Mouse (Mus musculus): ENCODE results near the gene Noto.
"Not testable (repeated sequence)": the region's sequence is repeated elsewhere in the genome, so short reads cannot be mapped to it uniquely, and the experiment has no call there.

Noto gene

DNA sequence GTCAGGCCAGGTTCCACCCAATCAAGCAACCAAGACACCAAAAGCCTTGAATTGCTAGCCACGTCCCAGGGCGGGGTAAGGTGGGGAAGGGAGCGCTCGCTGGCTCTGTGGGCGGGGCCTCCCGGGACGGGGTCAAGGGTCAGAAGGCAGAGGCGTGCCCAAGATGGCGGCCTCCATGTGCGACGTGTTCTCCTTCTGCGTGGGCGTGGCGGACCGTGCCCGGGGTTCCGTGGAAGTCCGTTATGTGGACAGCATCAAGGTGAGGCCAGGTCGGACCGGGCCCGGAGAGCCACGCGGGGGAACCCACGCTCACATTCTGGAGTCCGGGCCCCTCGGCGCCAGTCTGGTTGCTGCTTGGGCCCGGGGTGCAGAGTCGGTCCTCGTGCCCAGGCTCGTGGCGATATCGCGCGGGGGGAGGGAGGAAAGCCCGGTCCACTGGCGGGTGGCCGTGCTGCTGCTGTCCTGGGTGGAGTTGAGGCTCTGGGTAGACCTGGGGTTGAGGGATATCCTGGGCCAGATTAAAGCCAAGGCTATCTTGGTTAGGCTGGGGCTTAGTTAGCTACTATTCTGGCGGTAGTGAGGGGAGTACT lies 8.3 kb downstream of the Noto start, which contains the start of gene Smyd5:
Gene Smyd5, plus strand, starts transcription at position 148 of the 590 bp plus-strand sequence.
- DNase-seq = peak; percentile 69 to 80

DNA sequence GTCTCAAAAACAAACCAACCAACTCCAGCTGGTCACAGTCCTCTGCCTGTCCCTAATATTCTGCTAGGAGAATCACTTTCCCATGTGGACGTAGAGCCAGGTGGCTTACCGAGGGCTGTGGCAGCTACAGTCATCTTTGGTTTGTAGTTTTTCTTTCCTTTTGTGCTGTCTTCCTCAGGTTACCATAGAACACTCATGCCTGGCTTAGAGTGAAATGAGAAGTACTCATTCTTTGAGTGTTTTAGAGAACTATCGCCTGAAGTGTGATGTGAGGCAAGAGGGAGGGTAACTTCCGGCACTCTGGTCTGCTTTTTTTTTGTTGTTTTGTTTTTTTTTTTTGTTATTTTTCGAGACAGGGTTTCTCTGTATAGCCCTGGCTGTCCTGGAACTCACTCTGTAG lies 10.2 kb downstream of the Noto start:
- DNase-seq = no peak

DNA sequence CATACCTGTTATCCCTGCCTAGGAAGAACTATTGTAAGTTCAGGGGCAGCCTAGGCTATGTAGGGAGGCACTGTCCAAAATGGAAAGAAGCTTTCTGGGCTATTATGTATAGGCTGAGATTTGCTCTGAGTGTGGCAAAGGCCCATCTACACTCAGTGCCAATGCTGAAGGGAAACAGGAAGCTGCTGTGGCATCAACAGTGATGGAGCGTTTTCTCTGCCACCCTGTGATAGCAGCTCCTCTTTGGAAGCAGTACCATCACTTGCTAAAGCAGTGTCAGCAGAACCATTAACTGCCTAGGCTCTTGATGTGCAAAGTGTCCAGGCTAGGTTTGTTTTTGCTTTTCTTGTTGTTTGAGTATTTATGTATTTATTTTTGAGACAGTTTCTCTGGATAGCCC lies 12.5 kb downstream of the Noto start:
- DNase-seq = no peak

DNA sequence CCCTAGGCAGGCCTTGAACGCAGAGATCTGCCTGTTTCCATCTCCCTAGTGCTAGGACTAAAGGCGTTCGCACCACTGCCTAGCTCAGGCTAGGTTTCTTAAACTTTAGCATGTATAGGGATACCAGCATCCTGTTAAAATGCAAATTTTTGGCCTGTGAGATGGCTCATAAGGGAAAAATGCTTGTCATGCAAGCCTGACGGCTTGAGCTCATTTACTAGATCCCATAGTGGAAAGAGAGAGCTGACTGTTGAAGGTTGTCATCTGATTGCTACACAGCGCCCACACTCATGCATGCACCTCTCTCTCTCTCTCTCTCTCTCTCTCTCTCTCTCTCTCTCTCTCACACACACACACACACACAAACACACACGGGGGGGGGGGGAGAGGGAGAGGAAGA lies 12.9 kb downstream of the Noto start:
- DNase-seq = no peak

DNA sequence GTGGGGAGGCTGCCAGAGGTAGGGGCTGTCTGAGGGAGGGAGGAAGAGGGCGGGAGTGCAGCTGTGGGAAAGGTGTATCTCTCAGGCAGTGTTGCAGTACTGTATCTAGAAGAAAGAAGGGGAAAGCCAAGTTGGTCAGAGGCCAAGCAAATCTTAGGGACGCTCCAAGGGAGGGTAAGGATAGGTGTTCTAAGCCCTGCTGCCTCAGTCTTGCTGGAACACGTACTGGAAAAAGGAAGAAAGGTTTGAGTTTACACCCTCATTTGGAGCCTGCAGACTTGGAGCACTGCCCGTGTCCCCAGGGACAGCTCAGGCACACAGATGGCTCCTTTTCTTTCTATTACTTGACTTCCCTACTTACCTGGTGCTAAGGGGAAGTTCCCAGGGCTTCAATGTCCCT lies 17.5 kb downstream of the Noto start:
- DNase-seq = no peak

DNA sequence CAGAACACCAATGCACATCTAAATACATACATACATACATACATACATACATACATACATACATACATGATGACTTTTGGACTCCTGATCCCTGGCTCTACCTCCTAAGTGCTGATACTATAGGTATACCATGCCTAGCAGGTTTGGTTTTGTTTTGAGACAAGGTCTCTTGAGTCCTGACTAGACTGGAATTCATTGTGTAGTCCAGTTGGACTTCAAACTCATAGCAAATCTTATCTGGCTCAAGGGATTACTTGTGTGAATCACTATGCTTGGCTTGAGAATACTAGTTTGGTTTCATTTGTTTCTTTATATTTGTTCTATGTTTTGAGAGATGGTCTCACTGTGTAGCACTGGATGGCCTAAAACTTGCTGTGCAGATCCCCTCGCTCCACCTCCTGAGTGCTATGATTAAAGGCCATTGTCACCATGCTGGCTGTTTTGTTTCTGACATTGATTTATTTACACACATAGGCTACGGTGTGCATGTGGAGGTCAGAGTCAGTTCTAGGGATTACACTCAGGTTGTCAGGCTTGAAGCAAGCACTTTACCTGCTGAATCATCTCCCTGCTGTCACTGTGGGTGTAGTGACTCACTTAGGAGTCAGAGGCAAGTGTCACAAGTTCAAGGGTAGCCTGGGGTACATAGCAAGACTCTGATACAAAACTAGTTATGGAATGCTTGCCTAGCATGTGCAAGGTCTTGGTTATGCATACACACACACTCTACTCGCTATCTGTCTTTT lies 20.0 kb downstream of the Noto start:
- DNase-seq = no peak

DNA sequence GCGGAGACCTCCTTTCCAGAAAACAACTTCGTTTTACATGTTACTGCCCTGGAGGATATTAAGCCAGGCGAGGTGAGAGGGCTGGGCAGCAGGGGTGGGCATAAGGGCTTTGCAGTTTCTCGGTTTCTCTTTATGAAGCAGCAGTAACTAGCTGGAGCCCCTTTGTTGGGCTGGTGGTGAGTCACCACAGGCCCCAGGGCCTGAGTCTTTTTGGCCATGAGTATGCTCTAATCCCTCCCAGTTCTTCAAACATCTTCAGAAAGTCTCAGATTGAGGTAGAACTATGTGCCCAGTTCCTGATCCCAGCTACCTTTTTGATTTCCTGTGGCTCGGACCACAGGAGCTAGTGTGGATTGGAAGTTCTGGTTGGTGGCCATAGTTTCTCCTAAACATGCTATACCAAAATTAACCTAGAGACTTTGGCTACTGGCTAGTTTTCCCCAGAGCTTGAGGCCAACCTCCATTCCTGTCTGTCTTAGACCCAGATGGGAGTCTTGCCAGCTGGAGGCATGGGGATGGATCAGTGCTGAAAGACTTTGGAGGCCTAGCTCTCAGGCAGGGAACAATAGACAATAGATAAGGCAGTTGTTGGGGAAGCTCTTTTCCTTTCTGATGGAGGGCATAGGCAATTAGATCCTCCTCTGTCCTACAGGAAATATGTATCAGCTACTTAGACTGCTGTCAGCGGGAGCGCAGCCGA lies 20.7 kb downstream of the Noto start:
- no peak for DNase-seq

DNA sequence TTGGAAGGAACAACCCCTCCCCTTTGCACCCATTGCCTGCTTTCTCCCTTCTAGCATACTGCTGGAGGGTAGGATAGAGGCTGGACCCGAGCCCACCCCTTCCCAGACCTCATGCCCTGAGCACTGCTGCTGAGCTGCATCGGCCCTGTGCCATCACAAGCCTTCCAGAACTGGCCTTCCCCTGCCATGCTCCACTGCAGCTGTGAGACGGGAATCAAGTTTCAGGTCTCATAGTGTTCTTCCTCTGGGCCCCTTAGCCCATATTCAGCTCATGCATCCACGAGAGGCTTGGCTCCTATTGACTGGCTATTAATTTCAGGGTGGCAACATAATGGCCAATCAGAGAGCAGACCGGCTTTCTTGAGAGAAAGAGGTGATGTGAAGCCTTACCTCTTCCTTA lies 21.6 kb downstream of the Noto start:
- DNase-seq = no peak

DNA sequence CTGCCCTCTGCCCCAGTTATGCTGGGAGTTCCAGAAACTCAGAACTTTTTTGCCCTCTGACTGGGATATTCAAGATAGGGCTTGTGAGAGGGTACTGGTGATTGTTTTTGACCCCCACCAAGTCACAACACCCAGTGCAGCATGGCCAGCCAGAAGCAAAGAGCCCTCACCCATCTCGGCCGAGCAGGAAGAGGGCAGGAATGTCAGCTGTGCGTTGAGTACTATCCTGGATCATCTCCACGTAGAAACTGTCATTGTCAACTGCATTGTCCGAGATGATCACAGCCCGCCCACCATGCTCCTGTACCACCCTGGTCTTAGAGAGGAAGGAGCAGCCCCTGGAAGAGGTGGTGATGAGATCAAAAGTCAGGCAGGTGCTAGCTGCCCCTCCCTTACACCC lies 23.7 kb downstream of the Noto start:
- DNase-seq = no peak

DNA sequence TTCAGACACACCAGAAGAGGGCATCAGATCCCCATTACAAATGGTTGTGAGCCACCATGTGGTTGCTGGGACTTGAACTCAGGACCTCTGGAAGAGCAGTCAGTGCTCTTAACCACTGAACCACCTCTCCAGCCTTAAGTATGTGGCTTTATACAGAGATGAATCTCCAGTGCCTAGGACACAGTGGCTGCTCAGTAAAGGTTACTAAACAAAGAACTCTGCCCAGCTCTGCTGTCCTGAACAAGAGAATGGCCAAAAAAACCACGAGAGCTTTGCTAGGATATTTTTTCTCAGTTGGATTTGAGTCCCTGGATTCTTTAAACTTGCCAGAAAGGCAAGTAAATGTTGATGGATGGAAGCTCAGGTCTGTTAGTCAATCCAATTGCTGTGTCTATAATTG lies 26.5 kb downstream of the Noto start:
- not testable (repeated sequence) for DNase-seq

DNA sequence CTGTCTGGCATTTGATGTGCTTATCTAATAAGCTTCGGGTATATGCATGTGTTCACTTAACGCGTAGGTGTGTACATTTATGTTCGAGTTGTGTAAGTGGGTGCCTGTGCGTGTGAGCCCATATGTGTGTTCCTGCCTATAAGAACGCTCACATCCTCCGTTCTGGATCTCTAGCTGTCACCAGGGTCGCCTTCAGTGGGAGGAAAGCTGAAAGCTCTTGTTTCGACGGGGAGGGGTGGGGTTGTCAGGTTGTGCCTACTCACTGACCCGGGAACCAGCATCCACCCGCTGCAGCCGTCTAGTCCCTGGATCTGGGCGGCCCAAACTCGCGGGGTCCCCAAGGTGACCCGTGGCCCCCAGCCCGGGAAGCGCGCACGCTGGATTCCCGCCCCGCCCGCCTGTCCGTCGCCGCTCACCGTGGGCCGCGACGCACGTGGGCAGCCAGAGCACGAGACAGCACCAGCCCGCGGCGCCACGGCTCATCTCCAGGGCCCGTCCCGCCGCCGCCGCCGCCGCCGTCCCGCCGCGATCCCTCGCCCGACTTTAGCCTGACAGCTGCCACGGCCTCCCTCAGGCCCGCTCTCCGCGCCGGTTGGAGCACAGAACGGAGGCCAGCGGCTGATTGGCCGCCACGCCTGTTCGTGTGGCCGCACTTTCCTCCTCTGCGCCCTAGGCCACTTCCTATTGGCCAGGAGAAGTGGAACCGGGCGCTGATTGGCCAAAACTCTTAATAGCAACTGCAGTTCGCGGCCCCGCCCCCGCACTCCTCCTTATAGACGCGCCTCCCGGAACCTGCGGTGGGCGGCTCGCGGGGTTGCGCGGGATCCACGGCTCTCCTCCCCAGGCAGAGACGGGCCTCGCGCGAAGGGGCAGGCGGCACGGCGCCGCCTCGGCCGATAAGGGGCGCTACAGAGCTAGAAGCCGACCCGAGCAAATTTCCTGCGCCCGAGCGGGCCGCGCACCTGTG lies 27.3 kb downstream of the Noto start, which contains the start of gene Cct7:
Gene Cct7, plus strand, starts transcription at position 818 of the 967 bp plus-strand sequence.
- DNase-seq = peak; percentile 97 to 98

DNA sequence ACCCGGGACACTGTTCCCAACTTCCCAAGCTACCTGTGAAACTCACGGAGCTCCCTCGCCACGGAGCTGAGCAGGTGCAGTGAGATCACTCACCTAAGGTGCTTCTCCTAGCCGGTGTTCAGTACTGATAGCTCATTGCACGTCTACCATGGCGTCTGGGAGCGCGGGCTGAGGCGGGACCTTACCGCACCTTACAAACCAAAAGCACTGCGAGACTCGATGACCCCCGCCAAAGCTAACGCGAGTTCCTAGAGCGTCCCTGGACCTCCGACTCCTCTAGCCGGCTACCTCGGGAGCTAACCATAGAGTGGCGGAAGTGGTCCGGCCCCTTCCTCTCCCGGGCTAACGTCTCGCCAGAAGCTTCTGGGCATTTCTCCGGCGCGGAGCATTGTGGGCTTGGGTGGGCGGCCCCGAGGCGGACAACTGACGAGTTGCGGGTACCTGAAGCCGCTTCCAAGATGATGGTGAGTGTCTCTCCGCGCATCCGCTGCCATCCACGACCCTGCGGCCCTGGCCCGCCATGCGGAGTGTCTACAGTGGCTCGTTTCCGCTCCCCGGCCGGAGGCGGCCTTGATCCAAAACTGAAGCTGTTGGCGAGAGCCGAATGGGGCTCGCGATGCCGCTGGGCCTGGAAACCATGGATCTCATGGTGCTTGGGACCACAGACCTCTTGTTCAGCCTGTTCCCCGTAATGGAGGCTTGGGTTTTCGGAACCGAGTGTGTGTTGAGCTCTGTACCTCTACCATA lies 28.2 kb downstream of the Noto start, which contains the start of gene Pradc1:
Gene Pradc1, minus strand, starts transcription at position 307 of the 747 bp plus-strand sequence.
- peak; percentile 97 to 98 for DNase-seq

DNA sequence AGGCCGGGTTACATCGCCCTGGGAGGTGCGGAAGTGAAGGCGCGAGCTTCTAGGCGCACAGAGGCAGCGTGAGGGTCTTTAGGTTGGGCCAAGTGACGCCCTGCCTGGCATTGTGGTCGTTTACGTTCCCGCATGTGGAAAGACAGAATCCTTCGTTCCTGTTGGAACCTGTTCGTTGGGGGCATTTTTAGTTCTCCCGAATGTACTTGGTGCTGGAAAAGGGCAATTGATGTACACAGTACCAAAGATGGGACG lies 28.7 kb downstream of the Noto start:
- no peak for DNase-seq

DNA sequence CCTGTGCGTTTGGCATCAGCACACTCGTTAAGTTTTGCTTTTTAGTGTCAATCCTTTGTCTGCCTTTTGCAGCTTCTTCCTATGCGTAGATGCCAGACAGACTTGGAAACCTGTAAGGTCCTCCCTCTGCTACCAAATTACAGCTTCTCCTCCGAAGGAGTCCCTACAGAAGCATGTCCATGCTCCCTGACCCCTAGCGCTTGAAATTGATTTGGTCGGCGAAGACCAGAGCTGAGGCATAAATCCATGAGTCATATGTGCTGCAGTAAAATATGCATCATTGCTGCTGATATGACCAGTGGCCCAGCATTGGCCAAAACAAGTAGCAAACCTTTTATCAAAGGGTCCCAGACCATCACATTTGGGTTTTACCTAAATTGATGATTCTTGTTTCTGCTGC lies 29.1 kb downstream of the Noto start:
- no peak for DNase-seq

DNA sequence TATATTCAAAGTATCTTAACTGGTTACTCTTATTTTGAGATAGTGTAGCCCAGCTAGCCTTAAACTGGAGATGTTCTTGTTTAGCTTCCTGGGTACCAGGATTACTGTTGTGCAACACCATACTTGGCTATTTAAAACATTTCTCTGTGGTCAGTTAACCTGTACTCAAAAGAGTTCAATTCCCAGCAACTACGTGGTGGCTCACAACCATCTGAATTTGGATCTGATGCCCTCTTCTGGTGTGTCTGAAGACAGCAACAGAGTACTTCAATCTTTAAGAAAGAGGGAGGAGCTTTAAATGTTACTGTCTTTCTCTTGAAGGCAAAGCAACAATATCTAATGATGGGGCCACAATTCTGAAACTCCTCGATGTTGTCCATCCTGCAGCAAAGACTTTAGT lies 35.9 kb downstream of the Noto start:
- no peak for DNase-seq

DNA sequence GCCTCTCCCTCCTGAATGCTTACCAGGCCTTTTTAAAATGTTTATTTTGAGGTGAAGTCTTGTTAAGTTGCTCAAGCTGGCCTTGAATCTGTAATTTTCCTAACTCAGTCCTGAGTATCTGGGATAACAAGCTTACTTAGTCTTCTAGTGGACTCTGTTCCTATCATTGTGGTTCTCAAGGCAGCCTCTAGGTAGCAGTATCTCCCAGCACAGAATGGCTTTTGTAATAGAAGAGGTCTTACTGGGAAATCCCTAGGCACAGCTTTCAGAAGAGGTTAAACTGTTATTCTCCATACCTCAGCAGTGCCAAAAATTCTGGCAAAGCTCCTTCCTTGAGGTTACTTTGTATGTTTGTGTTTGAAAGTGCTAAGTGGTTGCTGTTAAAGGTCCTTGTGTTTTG lies 41.7 kb downstream of the Noto start:
- DNase-seq = peak in 1 of 2 experiments; percentile 36

DNA sequence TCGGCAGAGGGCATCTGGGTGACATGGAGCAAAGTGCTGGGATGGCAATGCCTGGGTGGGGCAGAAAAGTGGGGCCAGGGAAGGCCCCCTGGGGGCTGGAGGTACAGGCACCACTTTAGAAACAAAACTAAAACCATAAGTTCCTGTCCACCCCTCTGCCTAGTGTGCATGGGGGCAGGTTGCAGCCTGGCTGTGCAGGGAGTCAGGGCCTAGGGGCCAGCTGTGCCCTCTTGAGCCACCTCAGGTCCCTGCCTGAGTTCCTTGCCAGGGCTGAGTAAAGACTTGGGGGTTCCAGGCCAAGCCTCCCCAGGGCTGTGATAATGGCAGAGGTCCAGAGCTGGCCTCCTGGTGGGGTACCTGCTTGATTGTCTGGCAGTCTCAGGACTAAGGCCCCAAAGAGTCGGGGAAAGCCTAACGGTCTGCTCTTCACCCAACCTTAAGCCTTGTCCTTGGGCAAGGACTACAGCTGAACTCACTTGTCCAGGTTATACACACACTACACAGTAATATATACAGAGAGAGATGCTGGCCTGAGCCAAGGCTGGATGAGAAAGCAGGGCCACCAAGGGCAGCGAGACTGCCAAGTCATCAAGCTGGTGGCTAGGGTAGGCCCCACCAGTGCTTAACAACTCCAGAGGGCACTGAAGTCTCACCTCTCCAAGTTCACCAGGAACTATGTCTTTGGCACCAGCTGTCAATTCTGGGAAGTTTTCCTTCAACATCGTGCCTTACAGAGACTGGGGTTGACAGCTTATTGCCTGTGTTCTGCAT lies 46.2 kb downstream of the Noto start:
- DNase-seq = no peak

DNA sequence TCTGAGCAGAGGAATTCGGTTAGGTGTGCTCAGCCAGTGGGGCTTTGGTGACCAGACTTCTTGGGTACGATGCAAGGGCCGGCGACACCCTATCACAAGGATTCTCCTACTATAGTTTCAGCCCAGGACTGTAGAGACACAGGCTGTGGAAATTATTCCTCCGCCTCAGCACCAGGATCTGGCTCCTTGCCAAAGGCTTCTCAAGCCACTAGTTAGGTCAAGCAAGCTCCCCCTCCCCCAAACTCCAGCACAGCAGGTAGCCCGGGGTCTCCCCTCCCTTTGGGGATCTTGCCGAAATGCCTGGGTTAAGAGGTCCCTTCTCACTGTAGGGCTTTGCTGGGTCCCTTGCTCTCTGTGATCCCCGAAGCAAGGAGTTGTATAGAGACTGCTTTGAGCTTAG lies 48.3 kb downstream of the Noto start:
- DNase-seq = peak in 1 of 2 experiments; percentile 24

DNA sequence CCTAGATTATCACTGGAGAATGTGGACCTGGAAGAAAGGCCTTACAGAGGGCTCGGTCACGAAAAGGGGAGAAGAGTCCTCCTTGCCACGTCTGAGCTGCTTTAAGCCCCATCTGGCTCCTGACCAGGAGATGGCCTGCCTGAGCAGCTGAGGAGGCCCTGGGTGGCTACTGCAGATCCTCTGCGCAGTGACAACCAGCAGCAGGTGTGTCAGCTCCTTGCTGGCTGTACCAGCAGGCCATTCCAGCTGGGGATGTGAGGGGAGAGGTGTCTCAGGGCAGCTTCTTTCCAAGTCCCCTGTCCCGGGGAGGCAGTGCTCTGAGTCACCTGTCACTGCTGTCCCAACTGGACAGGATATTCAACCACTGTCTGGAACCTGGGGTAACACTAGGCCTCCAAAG lies 48.9 kb downstream of the Noto start:
- DNase-seq = no peak

DNA sequence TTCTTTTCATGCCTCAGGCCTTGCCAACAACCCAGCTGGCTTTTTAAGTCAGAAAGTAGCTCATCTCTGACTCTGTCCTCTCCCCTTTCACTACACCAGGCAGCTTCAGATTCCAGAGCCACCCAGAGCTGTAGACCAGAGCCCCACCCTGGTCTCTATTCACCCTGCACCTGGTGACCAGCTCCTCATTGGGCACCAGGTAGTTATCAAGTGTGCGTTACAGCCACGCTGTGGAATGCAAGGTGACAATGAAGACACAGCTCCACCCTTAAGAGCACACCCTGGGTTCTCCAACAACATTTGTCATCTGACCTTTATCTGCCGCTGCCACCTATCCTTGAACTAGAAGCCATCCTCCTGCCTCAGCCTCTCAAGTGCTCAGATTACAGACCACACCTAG lies 51.9 kb downstream of the Noto start:
- no peak for DNase-seq

DNA sequence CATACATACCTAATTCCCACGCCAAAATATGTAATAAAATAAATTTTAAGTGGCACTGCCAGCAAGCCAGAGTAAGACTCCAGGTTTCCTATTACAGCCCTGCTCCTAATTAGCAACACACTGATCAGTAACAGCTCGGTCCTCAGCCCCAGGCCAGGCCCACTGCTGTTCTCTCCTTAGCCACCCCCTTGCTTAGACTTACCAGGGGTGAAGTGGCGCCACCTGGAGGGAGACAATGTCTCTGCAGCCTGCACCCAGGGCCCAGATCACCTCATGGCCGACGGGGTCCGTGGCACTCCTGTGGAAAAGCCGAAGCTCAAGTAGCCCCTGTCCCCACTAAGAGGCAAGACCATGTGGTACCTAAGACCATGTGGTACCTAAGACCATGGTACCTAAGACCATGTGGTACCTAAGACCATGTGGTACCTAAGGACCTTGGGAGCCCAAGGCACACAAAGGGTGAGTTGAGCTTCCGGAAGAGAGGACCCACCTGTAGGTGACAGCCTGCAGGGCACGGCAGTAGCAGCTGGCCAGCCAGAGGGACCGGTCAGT lies 53.8 kb downstream of the Noto start:
- peak in 1 of 2 experiments; percentile 50 for DNase-seq

All from cerebellum, postnatal 36 days (tissue).